8 mouse cellular contexts compared by ENCODE assay signal in the genomic region with DNA sequence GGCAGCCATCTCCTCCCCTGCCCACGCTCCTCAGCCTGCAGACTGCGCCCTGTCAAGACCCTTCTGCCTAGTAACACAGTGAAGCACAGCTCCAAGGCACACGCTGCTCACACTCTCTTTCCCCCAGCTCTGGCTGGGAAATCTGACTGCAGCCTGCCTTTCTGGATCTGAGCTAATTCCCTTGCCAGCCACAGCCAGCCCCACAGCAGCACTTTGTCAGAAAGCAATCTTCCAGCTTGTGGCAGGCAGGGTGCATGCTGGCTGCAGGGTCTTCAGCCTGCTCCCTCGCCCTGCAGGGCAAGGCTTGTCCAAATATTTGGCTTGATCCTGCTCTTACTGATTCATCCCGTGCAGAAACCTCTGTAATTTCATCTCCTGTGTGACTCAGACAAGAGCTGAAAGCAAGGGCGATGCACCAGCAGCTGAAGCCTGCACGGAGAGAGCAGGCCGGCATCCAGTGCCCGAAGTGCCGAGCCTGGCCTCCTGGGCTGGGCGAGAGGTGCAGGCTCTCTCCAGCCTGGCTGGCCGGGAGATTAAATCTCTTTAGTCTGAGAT.
A peak's percentile ranks its signal among the peaks of the same experiment; 100 is the strongest.
DNase-seq lines count a peak whose midpoint lies in the region; ATAC-seq and TF ChIP-seq lines count a peak whose summit lies in the region.

No protein-coding gene starts in this region.

- no peaks in the 10 kb centered on the region for H3K36me3 ChIP-seq in lung, embryonic 14.5 days (ENCODE audit: insufficient read depth)
- H3K36me3 ChIP-seq in forebrain, embryonic 16.5 days (ENCODE audit: control insufficient read depth, insufficient read depth), result no peaks in the 10 kb centered on the region
- no peaks in the 10 kb centered on the region for H3K36me3 ChIP-seq in neural tube, embryonic 11.5 days (ENCODE audit: control insufficient read depth, insufficient read depth, low read length)

- H3K4me3 ChIP-seq in lung, embryonic 14.5 days (ENCODE audit: low read depth, low read length), result no peak overlapping the region
- H3K4me3 ChIP-seq in forebrain, embryonic 16.5 days (replicated peaks; ENCODE audit: low read length), result no peak overlapping the region
- H3K4me3 ChIP-seq in neural tube, embryonic 11.5 days (ENCODE audit: low read depth, low read length), result no peak overlapping the region

- H3K27ac ChIP-seq in lung, embryonic 14.5 days (ENCODE audit: low read depth), result peak overlapping the region; percentile 52; the same call in 1 of the 2 replicates
- H3K27ac ChIP-seq in forebrain, embryonic 16.5 days (ENCODE audit: low read length), result peak overlapping the region; percentile 90
- peak overlapping the region; percentile 58 for H3K27ac ChIP-seq in neural tube, embryonic 11.5 days (ENCODE audit: low read depth, low read length)

- H3K9me3 ChIP-seq in lung, embryonic 14.5 days (ENCODE audit: low read depth, low read length), result no peaks in the 10 kb centered on the region
- no peaks in the 10 kb centered on the region for H3K9me3 ChIP-seq in forebrain, embryonic 16.5 days (ENCODE audit: control insufficient read depth, low read length)
- no peaks in the 10 kb centered on the region for H3K9me3 ChIP-seq in neural tube, embryonic 11.5 days (ENCODE audit: control insufficient read depth, low read length)

- 13% methylated on average over 12 of the region's 12 CpGs for WGBS in lung, embryonic 14.5 days
- WGBS in forebrain, embryonic 16.5 days, result 29% methylated on average over 12 of the region's 12 CpGs
- 36% methylated on average over 12 of the region's 12 CpGs for WGBS in neural tube, embryonic 11.5 days

- peaks cover 8% of the 10 kb centered on the region; the same call in 1 of the 2 replicates for H3K4me1 ChIP-seq in lung, embryonic 14.5 days (ENCODE audit: insufficient read depth)
- H3K4me1 ChIP-seq in forebrain, embryonic 16.5 days (replicated peaks; ENCODE audit: control insufficient read depth, insufficient read depth, low read length), result peaks cover 41% of the 10 kb centered on the region
- H3K4me1 ChIP-seq in neural tube, embryonic 11.5 days (ENCODE audit: control insufficient read depth, insufficient read depth, low read length), result peaks cover 19% of the 10 kb centered on the region

- ATAC-seq in lung, embryonic 14.5 days (ENCODE audit: insufficient read depth), result peak; percentile 54
- peak; percentile 70 for ATAC-seq in forebrain, embryonic 16.5 days
- ATAC-seq in neural tube, embryonic 11.5 days (ENCODE audit: insufficient read depth, low FRiP score, low TSS enrichment), result no peak
- ATAC-seq in granulocyte monocyte progenitor cell, adult 5-6 weeks (replicated peaks; ENCODE audit: poor library complexity, severe bottlenecking), result no peak

- H3K4me2 ChIP-seq in lung, embryonic 14.5 days, result peak overlapping the region; percentile 39
- peak overlapping the region; percentile 40 for H3K4me2 ChIP-seq in forebrain, embryonic 16.5 days (ENCODE audit: low read length)
- 0 out of 2 replicates have a peak overlapping the region, but pooled peaks have one; percentile 7 for H3K4me2 ChIP-seq in neural tube, embryonic 11.5 days (ENCODE audit: low read depth)

- H3K27me3 ChIP-seq in lung, embryonic 14.5 days (ENCODE audit: insufficient read depth, low read length), result no peaks in the 10 kb centered on the region
- no peaks in the 10 kb centered on the region for H3K27me3 ChIP-seq in forebrain, embryonic 16.5 days (replicated peaks; ENCODE audit: control insufficient read depth, insufficient read depth, low read length)
- no peaks in the 10 kb centered on the region for H3K27me3 ChIP-seq in neural tube, embryonic 11.5 days (ENCODE audit: control insufficient read depth, insufficient read depth, low read length)

- DNase-seq in lung, embryonic 14.5 days, result peak; percentile 65
- no peak for DNase-seq in lung, postnatal 25 days (ENCODE audit: low spot score)
- DNase-seq in cerebellum, adult 18-20 months, result peak; percentile 21 to 33
- DNase-seq in layer of hippocampus, postnatal 36 days, result peak; percentile 58 to 63
- peak; percentile 41 for DNase-seq in neural tube, embryonic 11.5 days (ENCODE audit: low spot score)
- no peak for DNase-seq in c-Kit-positive CD71-positive TER-119-positive erythroid progenitor cells, embryonic 14.5 days (ENCODE audit: low spot score)

- peak overlapping the region; percentile 14 for H3K9ac ChIP-seq in lung, embryonic 14.5 days
- H3K9ac ChIP-seq in forebrain, embryonic 16.5 days (replicated peaks; ENCODE audit: low read depth, low read length), result peak overlapping the region; percentile 55
- H3K9ac ChIP-seq in neural tube, embryonic 11.5 days (ENCODE audit: low read length), result peak overlapping the region; percentile 53; the same call in 1 of the 2 replicates

- TF ChIP-seq CTCF in lung, embryonic 14.5 days (IDR thresholded peaks at IDR 0.05; ENCODE audit: low read depth), result peak; percentile 29; the same call in 1 of the 2 replicates

Comparison
In these comparisons a context has a peak if more than half of its experiments do, and no peak if none do; other contexts are left out.
1. DNase-seq: peak in lung, embryonic 14.5 days (single experiment), cerebellum, adult 18-20 months (2 of 2), layer of hippocampus, postnatal 36 days (2 of 2) and neural tube, embryonic 11.5 days (single experiment); none in lung, postnatal 25 days (single experiment) and c-Kit-positive CD71-positive TER-119-positive erythroid progenitor cells, embryonic 14.5 days (single experiment).
2. ATAC-seq: peak in lung, embryonic 14.5 days (single experiment) and forebrain, embryonic 16.5 days (single experiment); none in neural tube, embryonic 11.5 days (single experiment) and granulocyte monocyte progenitor cell, adult 5-6 weeks (single experiment).
3. Peak in every context shown above with its lines, with median percentiles within 50 percentile points of each other: H3K27ac ChIP-seq, H3K4me2 ChIP-seq and H3K9ac ChIP-seq.